Mouse (Mus musculus): Measurements from ENCODE around the gene Slc25a44.
"Not testable (repeated sequence)": the region's sequence is repeated elsewhere in the genome, so short reads cannot be mapped to it uniquely, and the experiment has no call there.

The Slc25a44 gene

GRCm38 (mm10) chr3:88368511-88368910 is 56.4 kb downstream of the Slc25a44 start:
- not testable (repeated sequence) for DNase-seq (ENCODE audit: low read depth, low spot score)

GRCm38 (mm10) chr3:88367517-88367916 is 57.4 kb downstream of the Slc25a44 start:
- DNase-seq (ENCODE audit: low read depth, low spot score) = not testable (repeated sequence)

- DNase-seq (ENCODE audit: low read depth, low spot score) = not testable (repeated sequence)
Measured at GRCm38 (mm10) chr3:88366830-88367428, 58.0 kb downstream of the Slc25a44 start.

- DNase-seq (ENCODE audit: low read depth, low spot score) = no peak
Measured at GRCm38 (mm10) chr3:88365705-88366361, 59.1 kb downstream of the Slc25a44 start.

GRCm38 (mm10) chr3:88364337-88364736 is 60.6 kb downstream of the Slc25a44 start, which contains the start of gene Paqr6:
Paqr6 (plus strand) TSS chr3:88364584.
- DNase-seq (ENCODE audit: low read depth, low spot score) = no peak

GRCm38 (mm10) chr3:88363700-88364099 is 61.2 kb downstream of the Slc25a44 start:
- DNase-seq (ENCODE audit: low read depth, low spot score) = no peak

- no peak for DNase-seq (ENCODE audit: low read depth, low spot score)
Measured at GRCm38 (mm10) chr3:88361612-88362313, 63.2 kb downstream of the Slc25a44 start.

GRCm38 (mm10) chr3:88361096-88361495 is 63.8 kb downstream of the Slc25a44 start:
- DNase-seq (ENCODE audit: low read depth, low spot score) = no peak

Measured in A20 (cell line).